Mouse (Mus musculus) midbrain, embryonic 16.5 days (tissue): ENCODE measurements around the gene Adgrv1. TPM values are rescaled to one million over a fixed set of nuclear protein-coding genes. Genes with fewer than 3 reads are reported as not detected.

Source experiments
- ATAC-seq: fragments of 200-750 bp; cut with Nextera tagmentation; 2 replicates; pipeline ENCODE4 v1.8.0; 2017; ENCODE audit warnings: moderate TSS enrichment
- H3K27ac ChIP-seq: fragments of 300-500 bp; sonication (generic); 2 replicates; pipeline ENCODE4 v1.5.1; 2014; ENCODE audit warnings: mild to moderate bottlenecking, low read length, mixed read lengths
- H3K27me3 ChIP-seq: fragments of 300-500 bp; sonication (generic); 2 replicates; pipeline ENCODE4 v1.6.1; 2014; ENCODE audit warnings: low read depth, low read length, mixed read lengths; ENCODE audit not compliant: control insufficient read depth, insufficient read depth
- H3K36me3 ChIP-seq: fragments of 300-500 bp; sonication (generic); 2 replicates; pipeline ENCODE4 v1.6.1; 2014; ENCODE audit warnings: mild to moderate bottlenecking, low read length, moderate library complexity, mixed read lengths; ENCODE audit not compliant: control insufficient read depth, insufficient read depth
- H3K4me1 ChIP-seq: fragments of 300-500 bp; sonication (generic); 2 replicates; pipeline ENCODE4 v1.6.1; 2014; ENCODE audit warnings: mild to moderate bottlenecking, low read length, mixed read lengths; ENCODE audit not compliant: control insufficient read depth, insufficient read depth
- H3K4me2 ChIP-seq: fragments of 300-500 bp; sonication (generic); 2 replicates; pipeline ENCODE4 v1.6.1; 2014; ENCODE audit warnings: mild to moderate bottlenecking, low read length, mixed read lengths
- H3K4me3 ChIP-seq: fragments of 300-500 bp; sonication (generic); 2 replicates; pipeline ENCODE4 v1.5.1; 2014; ENCODE audit warnings: low read depth, mild to moderate bottlenecking, low read length, moderate library complexity, mixed read lengths
- H3K9ac ChIP-seq: fragments of 300-500 bp; sonication (generic); 2 replicates; pipeline ENCODE4 v1.6.1; 2014; ENCODE audit warnings: low read depth, low read length, mixed read lengths
- H3K9me3 ChIP-seq: fragments of 300-500 bp; sonication (generic); replicated peaks from 2 replicates; pipeline ENCODE4 v1.6.1; 2014; ENCODE audit warnings: mild to moderate bottlenecking, low read length, mixed read lengths; ENCODE audit not compliant: control insufficient read depth, poor library complexity, severe bottlenecking
- WGBS: fragments of 180-500 bp; shearing (Covaris S2); extraction: QIAGEN DNeasy Blood & Tissue Kit; methylation state at CpG from one replicate; pipeline ENCODE4 v1.1.7; 2014; 5-methylcytosine and 5-hydroxymethylcytosine counted together
- polyA plus RNA-seq: library from polyadenylated mRNA; unstranded; fragments of >200 nt; fragmentation: Nextera tagmentation; extraction: Ambion mirVana; gene quantifications from 2 replicates; pipeline ENCODE4 v1.2.1, GENCODE M21; 2015

Gene Adgrv1
- polyA plus RNA-seq, 1 experiment from 2014 or later = 6.6 TPM

- no peak overlapping the region for H3K9ac ChIP-seq
- H3K4me3 ChIP-seq = no peak overlapping the region
- no peak overlapping the region for H3K27ac ChIP-seq
- no peaks in the 10 kb centered on the region for H3K36me3 ChIP-seq
- 65% methylated on average over 7 of the region's 7 CpGs for WGBS
- no peaks in the 10 kb centered on the region for H3K4me1 ChIP-seq
- peak; percentile 88 for ATAC-seq
- no peaks in the 10 kb centered on the region for H3K9me3 ChIP-seq
- H3K4me2 ChIP-seq = no peak overlapping the region
- no peaks in the 10 kb centered on the region for H3K27me3 ChIP-seq
Observed at GRCm38 (mm10) chr13:81314306-81315120, 318.4 kb downstream of the Adgrv1 start.

- no peaks in the 10 kb centered on the region for H3K4me1 ChIP-seq
- ATAC-seq = no peak
- H3K27ac ChIP-seq = no peak overlapping the region
- H3K9me3 ChIP-seq = no peaks in the 10 kb centered on the region
- no peak overlapping the region for H3K4me3 ChIP-seq
- H3K9ac ChIP-seq = no peak overlapping the region
- no peaks in the 10 kb centered on the region for H3K27me3 ChIP-seq
- no peak overlapping the region for H3K4me2 ChIP-seq
- H3K36me3 ChIP-seq = no peaks in the 10 kb centered on the region
- WGBS = 77% methylated on average over 5 of the region's 5 CpGs
Observed at GRCm38 (mm10) chr13:81312148-81312547, 320.8 kb downstream of the Adgrv1 start.

GRCm38 (mm10) chr13:81300851-81301250 lies 332.1 kb downstream of the Adgrv1 start:
- Histone ChIP-seq H3K4me3 (no peak overlapping the region), H3K9ac (no peak overlapping the region), H3K4me1 (no peaks in the 10 kb centered on the region), H3K27ac (no peak overlapping the region), H3K4me2 (no peak overlapping the region), H3K36me3 (no peaks in the 10 kb centered on the region), H3K27me3 (no peaks in the 10 kb centered on the region), H3K9me3 (no peaks in the 10 kb centered on the region)
- ATAC-seq = no peak
- WGBS = 90% methylated on average over 1 of the region's 1 CpGs

- Histone ChIP-seq H3K4me2 (no peak overlapping the region), H3K9ac (no peak overlapping the region), H3K27me3 (no peaks in the 10 kb centered on the region), H3K36me3 (no peaks in the 10 kb centered on the region), H3K4me1 (no peaks in the 10 kb centered on the region), H3K9me3 (no peaks in the 10 kb centered on the region), H3K27ac (no peak overlapping the region), H3K4me3 (no peak overlapping the region)
- 68% methylated on average over 1 of the region's 1 CpGs for WGBS
- no peak for ATAC-seq
Observed at GRCm38 (mm10) chr13:81294106-81294505, 338.8 kb downstream of the Adgrv1 start.

GRCm38 (mm10) chr13:81282193-81282592 lies 350.8 kb downstream of the Adgrv1 start:
- no peaks in the 10 kb centered on the region for H3K27me3 ChIP-seq
- no peak overlapping the region for H3K4me2 ChIP-seq
- H3K4me1 ChIP-seq = no peaks in the 10 kb centered on the region
- no peaks in the 10 kb centered on the region for H3K36me3 ChIP-seq
- no peak overlapping the region for H3K4me3 ChIP-seq
- 72% methylated on average over 6 of the region's 6 CpGs for WGBS
- no peak for ATAC-seq
- H3K27ac ChIP-seq = no peak overlapping the region
- no peak overlapping the region for H3K9ac ChIP-seq
- H3K9me3 ChIP-seq = no peaks in the 10 kb centered on the region

GRCm38 (mm10) chr13:81280650-81281229 lies 352.2 kb downstream of the Adgrv1 start:
- H3K4me3 ChIP-seq = no peak overlapping the region
- H3K27ac ChIP-seq = no peak overlapping the region
- no peaks in the 10 kb centered on the region for H3K27me3 ChIP-seq
- H3K4me2 ChIP-seq = no peak overlapping the region
- ATAC-seq = no peak
- WGBS = 100% methylated on average over 1 of the region's 1 CpGs
- H3K36me3 ChIP-seq = no peaks in the 10 kb centered on the region
- H3K4me1 ChIP-seq = no peaks in the 10 kb centered on the region
- no peak overlapping the region for H3K9ac ChIP-seq
- H3K9me3 ChIP-seq = no peaks in the 10 kb centered on the region

- H3K27me3 ChIP-seq = no peaks in the 10 kb centered on the region
- H3K4me3 ChIP-seq = no peak overlapping the region
- no peak overlapping the region for H3K9ac ChIP-seq
- no peaks in the 10 kb centered on the region for H3K4me1 ChIP-seq
- 73% methylated on average over 5 of the region's 5 CpGs for WGBS
- H3K27ac ChIP-seq = no peak overlapping the region
- H3K4me2 ChIP-seq = no peak overlapping the region
- no peak for ATAC-seq
- no peaks in the 10 kb centered on the region for H3K36me3 ChIP-seq
- no peaks in the 10 kb centered on the region for H3K9me3 ChIP-seq
Observed at GRCm38 (mm10) chr13:81279351-81279736, 353.6 kb downstream of the Adgrv1 start.

GRCm38 (mm10) chr13:81278669-81279350 lies 354.1 kb downstream of the Adgrv1 start:
- no peak overlapping the region for H3K9ac ChIP-seq
- H3K9me3 ChIP-seq = no peaks in the 10 kb centered on the region
- no peaks in the 10 kb centered on the region for H3K36me3 ChIP-seq
- no peaks in the 10 kb centered on the region for H3K27me3 ChIP-seq
- no peaks in the 10 kb centered on the region for H3K4me1 ChIP-seq
- H3K4me2 ChIP-seq = no peak overlapping the region
- H3K4me3 ChIP-seq = no peak overlapping the region
- no peak for ATAC-seq
- H3K27ac ChIP-seq = no peak overlapping the region
- 71% methylated on average over 2 of the region's 2 CpGs for WGBS

GRCm38 (mm10) chr13:81273837-81274236 lies 359.1 kb downstream of the Adgrv1 start:
- no peak overlapping the region for H3K27ac ChIP-seq
- no peak overlapping the region for H3K4me2 ChIP-seq
- WGBS = 79% methylated on average over 1 of the region's 1 CpGs
- no peak for ATAC-seq
- H3K9me3 ChIP-seq = no peaks in the 10 kb centered on the region
- no peaks in the 10 kb centered on the region for H3K27me3 ChIP-seq
- H3K36me3 ChIP-seq = no peaks in the 10 kb centered on the region
- H3K4me3 ChIP-seq = no peak overlapping the region
- no peaks in the 10 kb centered on the region for H3K4me1 ChIP-seq
- no peak overlapping the region for H3K9ac ChIP-seq
